Mouse (Mus musculus) forebrain, embryonic 15.5 days (tissue): ENCODE measurements at regions not wholly inside any gene's neighbourhood (a gene's known extent, or its start where the extent isn't known, plus 50 kb on each side); places are given as distances from the start of the nearest gene placed in this dataset.

ENCODE experiments used
- ATAC-seq: fragments of 200-750 bp; cut with Nextera tagmentation; replicated peaks from 2 replicates; pipeline ENCODE4 v1.8.0; 2017; ENCODE audit warnings: mild to moderate bottlenecking, moderate TSS enrichment, moderate library complexity
- H3K27ac ChIP-seq: fragments of 300-500 bp; sonication (generic); replicated peaks from 2 replicates; pipeline ENCODE4 v1.5.1; 2015; ENCODE audit warnings: mild to moderate bottlenecking, inconsistent platforms
- H3K27me3 ChIP-seq: fragments of 300-500 bp; sonication (generic); 2 replicates; pipeline ENCODE4 v1.6.1; 2015; ENCODE audit warnings: inconsistent platforms
- H3K36me3 ChIP-seq: fragments of 300-500 bp; sonication (generic); 2 replicates; pipeline ENCODE4 v1.6.1; 2015; ENCODE audit warnings: mild to moderate bottlenecking, inconsistent platforms
- H3K4me1 ChIP-seq: fragments of 300-500 bp; sonication (generic); 2 replicates; pipeline ENCODE4 v1.6.1; 2015; ENCODE audit warnings: inconsistent platforms
- H3K4me2 ChIP-seq: fragments of 300-500 bp; sonication (generic); replicated peaks from 2 replicates; pipeline ENCODE4 v1.6.1; 2015; ENCODE audit warnings: mild to moderate bottlenecking, inconsistent platforms
- H3K4me3 ChIP-seq: fragments of 300-500 bp; sonication (generic); 2 replicates; pipeline ENCODE4 v1.5.1; 2015; ENCODE audit warnings: mild to moderate bottlenecking, inconsistent platforms
- H3K9ac ChIP-seq: fragments of 300-500 bp; sonication (generic); replicated peaks from 2 replicates; pipeline ENCODE4 v1.6.1; 2015; ENCODE audit warnings: mild to moderate bottlenecking, inconsistent platforms
- H3K9me3 ChIP-seq: fragments of 300-500 bp; sonication (generic); 2 replicates; pipeline ENCODE4 v1.6.1; 2016; ENCODE audit warnings: inconsistent platforms
- WGBS: fragments of 180-500 bp; shearing (Covaris S2); methylation state at CpG from one replicate; pipeline ENCODE4 v1.1.7; 2015; ENCODE audit warnings: mixed read lengths; 5-methylcytosine and 5-hydroxymethylcytosine counted together

DNA sequence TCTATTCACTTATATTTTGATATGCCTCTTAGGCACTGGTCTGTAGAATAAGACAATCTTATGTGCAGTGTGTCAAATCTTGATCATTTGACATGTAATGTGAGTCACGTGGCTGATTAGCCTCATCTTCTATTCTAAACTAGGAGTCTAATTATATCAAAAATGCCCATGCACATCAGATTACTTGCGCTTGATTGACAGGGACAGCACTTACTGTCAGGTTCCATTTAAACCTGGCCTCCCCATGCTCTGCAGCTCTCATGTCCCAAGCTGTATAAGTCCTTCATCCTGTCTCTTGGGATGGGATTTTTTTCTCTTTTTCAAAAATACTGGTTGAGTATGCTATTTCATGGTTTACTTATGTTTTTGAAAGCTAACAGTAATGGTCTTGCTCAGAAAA lies 425.7 kb downstream of the Epha5 start:
- Histone ChIP-seq H3K27me3 (no peaks in the 10 kb centered on the region), H3K27ac (no peak overlapping the region; the same call in 1 of the 2 replicates), H3K36me3 (no peaks in the 10 kb centered on the region), H3K4me1 (peaks cover 11% of the 10 kb centered on the region), H3K9me3 (no peaks in the 10 kb centered on the region), H3K4me2 (no peak overlapping the region), H3K4me3 (no peak overlapping the region), H3K9ac (no peak overlapping the region)
- ATAC-seq = 0 out of 2 replicates have a peak, but pooled peaks have one; percentile 51
- 53% methylated on average over 2 of the region's 2 CpGs for WGBS

- 8% methylated on average over 4 of the region's 4 CpGs for WGBS
- Histone ChIP-seq H3K4me3 (no peak overlapping the region), H3K4me2 (no peak overlapping the region), H3K27ac (no peak overlapping the region; the same call in 1 of the 2 replicates), H3K9ac (no peak overlapping the region), H3K27me3 (no peaks in the 10 kb centered on the region), H3K4me1 (peaks cover 11% of the 10 kb centered on the region), H3K36me3 (no peaks in the 10 kb centered on the region), H3K9me3 (no peaks in the 10 kb centered on the region)
- peak; percentile 64 for ATAC-seq
Measured at GRCm38 (mm10) chr5:83990679-83991498, 426.3 kb downstream of the Epha5 start.

GRCm38 (mm10) chr5:83961573-83961972 lies 455.6 kb downstream of the Epha5 start:
- H3K27ac ChIP-seq = peak overlapping the region; percentile 28
- H3K4me3 ChIP-seq = no peak overlapping the region
- ATAC-seq = no peak
- no peaks in the 10 kb centered on the region for H3K9me3 ChIP-seq
- H3K4me2 ChIP-seq = no peak overlapping the region
- H3K27me3 ChIP-seq = no peaks in the 10 kb centered on the region
- no peaks in the 10 kb centered on the region for H3K36me3 ChIP-seq
- no peak overlapping the region for H3K9ac ChIP-seq
- H3K4me1 ChIP-seq = 0 out of 2 replicates have a peak, but pooled peaks cover 4% of the 10 kb centered on the region
- WGBS = 85% methylated on average over 2 of the region's 2 CpGs

GRCm38 (mm10) chr5:83958800-83959199 lies 458.4 kb downstream of the Epha5 start:
- Histone ChIP-seq H3K27me3 (no peaks in the 10 kb centered on the region), H3K4me2 (no peak overlapping the region), H3K27ac (peak overlapping the region; percentile 83), H3K9ac (no peak overlapping the region), H3K4me3 (no peak overlapping the region), H3K9me3 (no peaks in the 10 kb centered on the region), H3K4me1 (0 out of 2 replicates have a peak, but pooled peaks cover 4% of the 10 kb centered on the region), H3K36me3 (no peaks in the 10 kb centered on the region)
- ATAC-seq = peak; percentile 78
- WGBS = 48% methylated on average over 2 of the region's 2 CpGs

GRCm38 (mm10) chr5:83958196-83958595 lies 459.0 kb downstream of the Epha5 start:
- Histone ChIP-seq H3K4me3 (no peak overlapping the region), H3K27me3 (no peaks in the 10 kb centered on the region), H3K27ac (no peak overlapping the region), H3K4me1 (0 out of 2 replicates have a peak, but pooled peaks cover 4% of the 10 kb centered on the region), H3K4me2 (no peak overlapping the region), H3K9me3 (no peaks in the 10 kb centered on the region), H3K9ac (no peak overlapping the region), H3K36me3 (no peaks in the 10 kb centered on the region)
- ATAC-seq = peak; percentile 92
- WGBS = 45% methylated on average over 4 of the region's 4 CpGs
